Mouse (Mus musculus) adrenal gland, adult 18-20 months (tissue): Measurements from ENCODE around the gene Btbd7. TPM values are rescaled to one million over a fixed set of nuclear protein-coding genes. Genes with fewer than 3 reads are reported as not detected.

Experiments used
- DNase-seq, 2 experiments: peaks; one replicate each; pipeline ENCODE4 v3.0.0; 2021 to 2022; ENCODE audit warnings: low spot score in 2 of 2
- total RNA-seq, 2 experiments: library from RNA; stranded (reverse); gene quantifications; 1 replicate in 1 of 2; 2 replicates in 1 of 2; pipeline ENCODE4 v1.2.3; 2021

The Btbd7 gene
- total RNA-seq, 2 experiments from 2014 or later = 33.9 to 43.5 TPM

- no peak for DNase-seq
Observed at GRCm38 (mm10) chr12:102740285-102740684, 138.0 kb downstream of the Btbd7 start.

- no peak for DNase-seq
Observed at GRCm38 (mm10) chr12:102739096-102739495, 139.2 kb downstream of the Btbd7 start.

DNA sequence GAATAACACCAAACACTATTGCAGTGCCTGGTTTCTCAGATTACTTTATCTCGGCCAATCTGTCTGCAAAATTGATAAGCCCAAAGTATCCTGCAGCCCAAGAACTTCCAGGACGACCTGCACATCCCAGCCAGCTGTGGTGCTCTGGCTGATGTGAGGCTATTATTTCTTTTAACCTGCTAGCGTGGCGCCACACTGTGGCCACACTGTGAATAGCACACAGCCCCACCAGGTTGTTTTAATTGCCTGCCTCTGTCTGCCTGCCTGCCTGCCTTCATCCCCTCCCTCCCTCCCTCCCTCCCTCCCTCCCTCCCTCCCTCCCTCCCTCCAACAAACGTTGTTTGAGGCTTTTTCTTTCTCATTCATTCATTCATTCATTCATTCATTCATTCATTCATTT is 144.9 kb downstream of the Btbd7 start:
- DNase-seq = peak; percentile 55 to 71

- no peak for DNase-seq
Observed at GRCm38 (mm10) chr12:102730798-102731619, 147.3 kb downstream of the Btbd7 start.

Other genes starting within 250 kb of the Btbd7 start
- 100 to 1,000 TPM in 1 of 2 experiments, 10 to 100 TPM in 1; 49.7 to 156 TPM for gene Itpk1, start 173.5 kb downstream of the Btbd7 start, total RNA-seq
- gene Moap1, start 134.8 kb downstream of the Btbd7 start, total RNA-seq = 10 to 100 TPM in 1 of 2 experiments, 1 to 10 TPM in 1; 7.5 to 11.0 TPM
- gene Tmem251, start 134.7 kb downstream of the Btbd7 start, total RNA-seq = 10 to 100 TPM in 1 of 2 experiments, 1 to 10 TPM in 1; 8.0 to 10.5 TPM
- gene Gm28051, start 120.7 kb downstream of the Btbd7 start, total RNA-seq = not detected
- 10 to 100 TPM; 15.8 to 20.9 TPM for gene Gon7, start 120.7 kb downstream of the Btbd7 start, total RNA-seq
- 10 to 100 TPM; 32.6 to 33.2 TPM for gene Ubr7, start 120.5 kb downstream of the Btbd7 start, total RNA-seq
- 1 to 10 TPM; 6.2 to 6.3 TPM for gene Gm20604, start 119.8 kb downstream of the Btbd7 start, total RNA-seq
- gene Cox8c, start 20.8 kb upstream of the Btbd7 start, total RNA-seq = not detected
- gene Unc79, start 70.4 kb upstream of the Btbd7 start, total RNA-seq = 1 to 10 TPM; 4.5 to 5.6 TPM